17 mouse cellular contexts compared by ENCODE assay signal in genomic region chr5:55941494-55941893, GRCm38 (mm10).
"Had no signal": no experiment of that assay in that cellular context is flagged by ENCODE, and none has a peak within 500 bp of the region (broad histone marks: within the 10 kb centered on the region; RNA-seq: fewer than 3 reads in every experiment).

No protein-coding gene starts in this region.

- H3K4me1 ChIP-seq: kidney, embryonic 15.5 days; limb, embryonic 15.5 days; liver, embryonic 12.5 days; midbrain, embryonic 10.5 days; midbrain, embryonic 15.5 days; neural tube, embryonic 13.5 days; stomach, embryonic 15.5 days had no signal

- H3K9ac ChIP-seq: kidney, embryonic 15.5 days; limb, embryonic 15.5 days; liver, embryonic 12.5 days; lung, embryonic 14.5 days; midbrain, embryonic 15.5 days; neural tube, embryonic 13.5 days; stomach, embryonic 15.5 days had no signal

- DNase-seq: kidney, postnatal 14 days; layer of hippocampus, postnatal 36 days; lung, embryonic 14.5 days; lung, postnatal 10 days; lung, postnatal 4 days; retina, postnatal 1 day; right cerebral cortex, postnatal 4 days; spleen, adult 18-20 months; thymus, adult 2 months; thymus, postnatal 36 days had no signal

- H3K9me3 ChIP-seq: kidney, embryonic 15.5 days; limb, embryonic 15.5 days; midbrain, embryonic 10.5 days; midbrain, embryonic 15.5 days; neural tube, embryonic 13.5 days; stomach, embryonic 15.5 days had no signal

- H3K4me2 ChIP-seq: kidney, embryonic 15.5 days; limb, embryonic 15.5 days; liver, embryonic 12.5 days; lung, embryonic 14.5 days; midbrain, embryonic 15.5 days; neural tube, embryonic 13.5 days; stomach, embryonic 15.5 days had no signal

- H3K27ac ChIP-seq: kidney, embryonic 15.5 days; limb, embryonic 15.5 days; liver, embryonic 12.5 days; midbrain, embryonic 10.5 days; midbrain, embryonic 15.5 days; neural tube, embryonic 13.5 days; stomach, embryonic 15.5 days had no signal

- H3K27me3 ChIP-seq: kidney, embryonic 15.5 days; limb, embryonic 15.5 days; liver, embryonic 12.5 days; midbrain, embryonic 15.5 days; neural tube, embryonic 13.5 days; stomach, embryonic 15.5 days had no signal

- H3K36me3 ChIP-seq: kidney, embryonic 15.5 days; limb, embryonic 15.5 days; liver, embryonic 12.5 days; midbrain, embryonic 10.5 days; midbrain, embryonic 15.5 days; neural tube, embryonic 13.5 days; stomach, embryonic 15.5 days had no signal

- H3K4me3 ChIP-seq: kidney, embryonic 15.5 days; limb, embryonic 15.5 days; liver, embryonic 12.5 days; midbrain, embryonic 10.5 days; midbrain, embryonic 15.5 days; neural tube, embryonic 13.5 days; stomach, embryonic 15.5 days had no signal

- ATAC-seq: liver, embryonic 12.5 days; midbrain, embryonic 15.5 days had no signal
